Mouse (Mus musculus) liver, adult 2 months (tissue): Measurements from ENCODE around the gene Olfr572.

Source experiments
- CTCF ChIP-seq: fragments of 200-500 bp; IDR thresholded peaks from 2 replicates; pipeline ENCODE4 v1.5.1; 2011; ENCODE audit warnings: low read depth, low read length, control low read depth
- POLR2A ChIP-seq: fragments of 200-500 bp; IDR thresholded peaks from 2 replicates; pipeline ENCODE4 v1.6.1; 2011; ENCODE audit warnings: low read length, control low read depth; ENCODE audit not compliant: insufficient read depth; ENCODE audit errors: extremely low read depth

DNA sequence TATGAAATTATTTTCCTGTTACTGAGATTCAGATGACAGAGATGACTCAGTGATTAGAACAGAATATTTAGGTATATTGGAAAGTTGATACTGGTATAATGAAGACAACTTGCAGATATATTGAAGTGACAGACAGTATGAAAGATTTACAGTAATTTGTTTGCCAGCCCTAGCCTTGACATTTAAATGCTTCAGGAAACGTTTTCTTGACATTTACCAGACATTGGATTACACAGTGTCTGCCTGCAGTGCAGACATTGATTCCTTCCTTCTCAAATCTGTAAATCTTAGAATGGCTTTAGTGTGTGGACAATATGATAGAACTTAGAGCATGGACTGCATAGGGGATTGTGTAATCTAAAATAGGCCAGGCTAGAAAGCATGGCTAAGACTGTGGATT is 8.9 kb upstream of the Olfr572 start:
- no peak for TF ChIP-seq CTCF
- no peak for TF ChIP-seq POLR2A
